Mouse (Mus musculus) WW6 (cell line): Measurements from ENCODE around the gene Trim24.

Experiments
- DNase-seq: peaks from one replicate; pipeline ENCODE4 v3.0.0-alpha.2; 2013; ENCODE audit warnings: low read depth, low spot score

Gene Trim24

DNA sequence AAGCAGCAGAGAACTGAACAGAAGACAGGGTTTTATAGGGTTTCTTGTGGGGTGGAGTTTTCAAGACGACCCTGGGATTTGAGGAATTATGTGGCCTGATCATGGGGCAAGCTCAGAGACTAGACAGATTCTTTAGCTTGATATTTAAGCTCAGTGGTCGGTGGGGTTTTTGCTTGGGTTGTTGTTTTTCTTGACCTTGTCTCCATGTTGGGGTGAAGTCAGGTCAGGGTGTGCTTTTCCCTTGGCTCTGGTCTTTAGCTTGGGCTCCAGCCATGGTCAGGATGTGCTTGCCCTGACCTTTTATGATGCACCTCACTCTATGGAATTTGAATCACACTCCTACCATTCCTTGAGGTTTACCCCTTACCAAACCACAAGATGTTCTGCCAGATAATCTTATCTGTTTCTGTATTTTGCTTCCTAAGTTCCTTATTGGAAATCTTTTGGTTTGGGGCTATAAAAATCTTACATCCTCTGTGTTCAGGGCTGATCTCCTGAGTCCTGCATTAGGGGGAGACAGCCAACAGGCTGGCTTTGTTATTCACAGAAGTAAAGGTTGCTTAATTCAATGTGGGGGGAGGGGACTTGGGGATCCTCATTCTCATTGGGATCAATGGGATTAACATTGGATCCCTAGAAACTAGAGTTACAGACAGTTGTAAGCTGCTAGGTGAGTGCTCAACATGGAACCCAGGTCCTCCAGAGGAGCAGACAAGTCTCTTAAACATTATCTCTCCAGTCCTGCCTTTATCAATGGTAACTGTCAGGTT, 6.5 kb upstream of the Trim24 start:
- no peak for DNase-seq

DNA sequence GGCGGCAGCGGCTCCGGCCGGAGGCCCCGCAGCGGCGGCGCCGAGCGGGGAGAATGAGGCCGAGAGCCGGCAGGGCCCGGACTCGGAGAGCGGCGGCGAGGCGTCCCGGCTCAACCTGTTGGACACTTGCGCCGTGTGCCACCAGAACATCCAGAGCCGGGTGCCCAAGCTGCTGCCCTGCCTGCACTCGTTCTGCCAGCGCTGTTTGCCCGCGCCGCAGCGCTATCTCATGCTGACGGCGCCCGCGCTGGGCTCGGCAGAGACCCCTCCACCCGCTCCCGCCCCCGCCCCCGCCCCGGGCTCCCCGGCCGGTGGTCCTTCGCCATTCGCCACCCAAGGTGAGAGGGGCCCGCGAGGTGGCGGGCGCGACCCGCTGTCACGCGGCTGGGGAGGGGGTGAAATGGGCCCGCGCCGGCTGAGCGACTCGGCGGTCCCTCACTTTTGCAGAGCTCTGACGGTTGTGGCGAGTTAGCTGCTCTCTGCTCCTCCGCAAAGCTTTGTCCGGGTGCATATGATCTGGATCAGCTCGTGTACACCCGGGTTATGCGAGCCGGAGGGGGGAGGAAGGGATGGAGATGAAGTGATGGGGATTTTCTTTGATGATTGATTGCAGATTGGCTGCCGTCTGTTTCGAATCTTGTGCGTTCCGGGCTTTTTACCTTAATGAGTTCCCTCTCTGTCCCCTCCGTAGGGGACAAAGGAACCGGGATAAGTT, 683 bp downstream of the Trim24 start:
- no peak for DNase-seq

DNA sequence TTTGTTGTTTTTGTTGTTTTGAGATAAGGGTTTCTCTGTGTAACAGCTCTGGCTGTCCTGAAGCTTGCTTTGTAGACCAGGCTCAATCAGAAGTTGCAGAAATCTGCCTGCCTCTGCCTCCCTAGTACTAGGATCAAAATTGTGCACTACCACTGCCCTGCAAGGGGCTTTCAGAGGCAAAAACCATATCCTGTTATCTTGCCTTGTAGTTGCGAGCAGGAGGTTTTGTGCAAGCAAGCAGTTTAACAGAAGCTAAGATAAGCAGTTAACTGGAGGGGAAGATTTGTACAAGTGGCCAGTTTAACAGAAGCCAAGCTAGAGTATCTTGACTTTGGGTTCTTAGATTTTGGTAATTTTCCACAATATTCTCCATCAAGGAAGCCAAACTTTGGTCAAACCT, 2.2 kb downstream of the Trim24 start:
- DNase-seq: no peak

DNA sequence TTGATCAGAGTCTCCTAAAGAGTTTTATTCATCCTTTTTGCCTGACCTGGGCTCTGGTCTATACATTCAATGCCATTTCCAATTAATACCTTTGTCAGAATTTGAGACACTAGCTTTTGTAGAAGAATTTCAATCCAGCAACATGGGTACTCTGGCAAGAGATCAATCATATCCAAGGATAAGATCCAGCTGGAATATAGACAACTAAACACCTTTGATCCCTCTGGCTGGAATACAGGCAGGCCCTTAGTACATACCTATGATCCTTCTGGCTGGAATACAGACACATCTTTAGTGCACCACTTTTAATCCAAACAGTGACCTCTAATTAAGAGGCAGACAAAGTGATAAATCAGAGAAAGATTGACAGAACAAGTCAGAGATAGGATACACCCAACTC, 3.1 kb downstream of the Trim24 start:
- no peak for DNase-seq

DNA sequence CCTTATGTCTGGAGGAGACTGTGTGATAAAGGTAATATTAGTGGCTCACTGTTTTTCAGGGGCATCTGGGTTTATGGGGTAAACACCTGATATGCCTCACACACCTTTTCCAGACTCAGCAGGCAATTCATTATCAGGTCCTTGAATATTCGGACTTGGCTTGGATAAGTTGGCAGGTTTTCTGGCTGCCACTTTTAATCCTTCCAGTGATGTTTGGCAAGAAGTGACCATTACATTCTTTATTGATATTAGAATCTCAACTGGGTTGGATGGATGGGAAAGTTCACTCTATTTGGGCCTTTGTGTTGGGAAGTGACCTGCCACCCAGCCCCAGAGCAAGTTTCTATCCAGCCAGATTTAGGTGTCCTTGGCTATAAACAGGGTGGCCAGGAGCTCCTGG, 7.6 kb downstream of the Trim24 start:
- no peak for DNase-seq

DNA sequence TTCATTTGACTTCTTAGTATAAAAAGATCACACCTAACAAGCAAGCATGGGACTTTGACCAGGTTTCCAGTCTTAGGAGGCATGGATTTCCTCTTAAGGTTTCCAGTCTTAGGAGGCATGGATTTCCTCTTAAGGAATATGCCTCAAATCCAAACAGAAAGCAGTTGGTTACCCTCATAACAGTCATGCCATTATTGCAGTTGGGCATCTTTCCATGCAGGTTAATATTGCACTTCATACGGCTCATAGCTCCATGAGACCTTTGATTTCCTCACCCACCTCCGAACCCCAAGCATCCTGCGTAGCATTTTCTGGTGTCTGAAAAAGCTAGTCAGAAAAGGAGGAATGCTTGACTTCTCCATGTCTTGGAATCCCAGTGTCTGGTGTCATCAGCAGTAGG, 10.0 kb downstream of the Trim24 start:
- no peak for DNase-seq

DNA sequence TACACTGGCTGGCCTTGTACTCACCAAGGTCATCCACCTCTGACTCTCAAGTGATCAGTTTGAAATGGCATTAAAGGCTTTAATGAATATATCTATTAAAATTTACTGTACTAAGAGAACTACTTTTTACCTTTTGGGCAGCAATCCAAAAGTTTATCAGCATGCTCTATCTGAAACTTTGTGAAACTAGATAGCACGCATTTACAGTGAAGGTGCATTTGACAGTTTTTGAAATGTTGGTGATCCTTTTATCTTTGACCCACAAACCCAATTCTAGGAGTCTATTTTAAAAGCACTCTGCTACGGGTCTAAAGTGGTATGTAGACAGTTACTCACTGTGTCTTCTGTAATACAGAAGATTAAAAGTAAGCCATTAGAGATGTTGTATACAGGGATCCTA, 23.0 kb downstream of the Trim24 start:
- no peak for DNase-seq

DNA sequence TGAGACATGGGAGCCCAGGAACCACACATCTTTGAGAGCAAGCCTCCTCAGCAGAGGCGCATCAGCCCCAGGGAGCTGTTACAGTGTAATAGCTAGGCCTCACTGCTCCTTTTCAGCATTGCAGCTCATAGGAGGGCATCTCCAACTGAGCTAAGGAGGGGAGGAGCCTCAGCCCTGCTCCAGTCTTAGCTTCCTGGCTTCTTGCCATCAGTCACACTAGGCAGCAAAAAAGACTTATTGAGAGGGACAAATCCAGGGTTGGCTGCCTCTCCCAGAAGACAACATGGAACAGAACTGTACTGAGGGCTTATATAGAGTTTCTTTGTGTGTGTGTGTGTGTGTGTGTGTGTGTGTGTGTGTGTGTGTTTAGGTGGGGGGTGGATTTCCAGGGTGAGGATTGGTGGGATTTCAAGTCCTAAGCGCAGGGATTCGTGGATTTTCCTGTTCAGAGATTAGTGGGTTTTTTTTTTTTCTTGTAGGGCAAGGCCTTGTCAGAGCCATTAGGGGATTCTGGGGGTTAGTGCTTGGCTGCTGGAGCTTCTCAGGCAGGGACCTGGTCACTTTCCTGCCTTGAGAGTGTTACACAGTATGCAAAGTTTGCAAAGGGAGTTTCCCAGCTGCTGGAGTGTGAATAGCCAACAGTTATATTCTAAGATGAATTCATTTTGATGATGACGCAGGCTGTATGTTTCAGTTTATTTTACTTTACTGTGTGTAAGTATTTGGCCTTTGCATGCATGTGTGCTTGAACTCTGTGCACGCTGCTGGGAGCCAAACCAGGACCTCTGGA, 25.2 kb downstream of the Trim24 start:
- DNase-seq: no peak

DNA sequence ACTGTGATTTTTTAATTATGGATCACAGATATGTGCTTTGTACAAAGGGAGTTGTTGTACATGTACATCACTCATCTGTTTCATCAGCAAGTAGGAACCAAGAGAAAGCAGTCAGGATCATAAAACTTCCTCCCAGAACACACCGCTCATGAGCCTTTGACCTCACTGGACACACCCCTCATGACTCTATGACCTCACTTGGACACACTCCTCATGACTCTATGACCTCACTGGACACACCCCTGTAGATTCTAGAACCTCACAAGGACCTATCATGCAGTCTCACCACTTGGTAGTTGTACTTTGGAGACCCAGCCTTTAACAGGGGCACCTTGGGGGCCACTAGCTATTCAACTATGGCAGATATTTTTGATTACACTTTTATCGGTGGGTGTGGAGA, 29.6 kb downstream of the Trim24 start:
- no peak for DNase-seq

DNA sequence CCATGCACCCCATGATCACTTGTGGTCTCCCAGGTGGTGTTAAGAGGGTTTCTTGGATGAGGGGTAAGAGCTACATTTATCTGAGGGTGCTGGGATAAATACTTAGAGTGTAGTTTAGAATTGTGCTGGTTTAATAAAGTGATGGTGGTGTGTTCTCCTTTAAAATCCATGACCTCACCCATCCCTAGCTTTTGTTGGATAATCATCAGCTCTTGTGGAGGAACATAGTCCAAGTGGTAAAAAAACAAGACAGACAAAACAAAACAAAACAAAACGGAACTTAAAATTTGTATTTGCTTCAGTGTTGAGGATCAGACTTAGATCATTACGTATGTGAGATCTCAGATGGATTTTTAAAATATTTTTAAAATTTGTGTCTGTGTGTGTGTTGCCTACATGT, 31.2 kb downstream of the Trim24 start:
- DNase-seq: no peak

DNA sequence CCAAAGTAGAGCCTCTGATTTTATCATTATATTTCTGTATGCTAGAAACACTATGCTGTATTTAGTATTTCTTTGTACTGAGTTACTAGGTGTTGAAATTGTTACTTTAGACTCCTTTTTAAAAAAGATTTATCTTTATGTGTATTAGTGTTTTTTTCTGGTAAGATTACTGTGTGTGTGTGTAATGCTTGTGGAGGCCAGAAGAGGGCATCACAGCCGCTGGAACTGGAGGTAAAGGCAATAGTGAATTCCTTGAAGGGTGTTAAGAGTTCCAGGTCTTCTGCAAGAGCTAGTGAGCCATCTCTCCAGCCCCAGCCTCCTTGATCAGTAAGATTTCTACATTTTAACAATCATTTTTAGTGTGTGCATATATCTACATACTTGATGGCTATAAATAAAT, 33.2 kb downstream of the Trim24 start:
- no peak for DNase-seq

DNA sequence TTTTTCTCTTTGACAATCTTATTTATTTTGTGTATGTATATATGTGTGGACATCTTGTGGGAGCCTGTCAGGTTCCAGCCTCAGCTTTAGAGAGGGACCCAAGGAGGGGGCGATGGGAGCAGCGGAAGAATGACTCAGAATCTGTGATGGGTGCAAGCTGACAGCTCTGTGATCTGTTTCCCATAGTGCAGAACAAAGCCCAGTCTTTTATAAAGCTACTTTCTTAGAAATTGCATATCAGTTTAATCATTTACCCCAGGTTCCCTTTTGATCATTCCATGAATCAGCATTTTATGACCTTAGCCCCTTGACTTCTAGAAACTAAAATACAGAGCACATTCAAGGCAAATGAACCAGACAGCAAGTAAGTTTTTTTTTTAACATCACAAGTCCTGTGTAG, 42.9 kb downstream of the Trim24 start:
- no peak for DNase-seq

DNA sequence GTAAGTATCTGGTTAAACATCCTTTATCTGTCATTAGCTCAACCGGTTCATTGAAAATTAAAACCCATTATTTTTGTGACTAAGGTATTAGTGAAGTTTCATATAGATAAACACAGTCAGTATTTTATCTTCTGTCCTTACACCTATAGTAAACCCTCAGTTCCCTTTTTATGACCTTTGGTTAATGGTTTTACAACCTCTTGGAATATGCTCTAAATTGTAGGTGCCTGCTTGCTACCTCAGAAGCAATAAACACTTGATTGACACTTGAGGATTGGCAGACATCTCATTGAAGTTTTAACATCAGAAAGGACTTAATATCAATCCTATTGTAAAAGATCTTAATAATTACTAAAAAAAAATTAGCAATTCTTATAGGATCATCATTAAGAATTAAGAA, 54.5 kb downstream of the Trim24 start:
- DNase-seq: no peak

DNA sequence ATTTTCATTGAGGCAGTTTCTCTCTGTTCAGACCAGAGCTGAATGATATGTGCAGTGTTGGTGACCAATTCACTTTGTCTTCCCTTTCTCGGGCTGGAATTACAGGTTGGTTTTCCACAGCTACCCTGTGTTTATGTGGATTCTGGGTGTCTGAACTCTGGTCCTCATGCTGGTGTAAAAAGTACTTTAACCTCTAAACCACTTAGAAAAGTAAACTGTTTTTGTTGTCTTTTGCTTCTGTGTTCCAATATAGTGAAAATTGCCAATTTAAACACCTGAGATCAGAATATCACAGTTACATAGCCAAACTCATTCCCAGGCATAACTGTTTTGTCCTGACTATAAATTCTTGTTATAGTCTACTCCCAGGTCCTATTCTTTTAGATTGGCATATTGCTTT, 56.1 kb downstream of the Trim24 start:
- DNase-seq: no peak

DNA sequence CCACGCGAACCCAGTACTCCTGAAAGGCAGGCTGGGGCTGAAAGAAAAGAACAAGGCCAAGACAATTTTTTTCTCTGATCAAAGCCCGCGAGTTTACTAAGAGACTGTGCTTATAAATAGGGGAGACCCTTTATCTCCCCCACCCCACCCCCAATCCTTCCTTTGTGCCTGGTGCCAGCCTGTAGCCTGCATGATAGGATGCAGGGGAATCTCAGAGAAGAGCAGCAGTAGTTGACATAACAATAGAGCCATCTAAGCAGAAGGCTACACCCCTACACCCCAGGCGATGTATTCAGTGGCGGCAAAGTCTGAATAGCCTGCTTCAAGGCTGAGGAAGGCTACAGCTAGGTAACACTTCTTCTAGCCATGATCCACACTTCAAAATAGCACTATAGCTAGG, 65.9 kb downstream of the Trim24 start:
- peak; percentile 40 for DNase-seq

DNA sequence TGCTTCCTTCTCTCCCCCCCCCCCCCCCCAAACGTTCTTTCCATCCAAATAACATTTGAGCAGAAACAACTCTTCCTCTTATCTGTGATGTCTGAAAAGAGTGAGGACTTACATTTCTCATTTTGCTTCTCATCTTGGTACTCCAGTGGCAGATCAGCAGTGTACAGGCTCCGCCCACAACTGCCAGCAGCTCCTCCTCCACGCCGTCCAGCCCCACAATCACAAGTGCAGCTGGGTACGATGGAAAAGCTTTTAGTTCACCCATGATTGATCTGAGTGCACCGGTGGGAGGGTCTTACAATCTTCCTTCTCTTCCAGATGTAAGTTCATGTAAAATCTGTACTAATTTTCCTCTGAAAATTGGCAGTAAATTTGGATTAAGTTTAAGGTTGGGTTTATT, 80.7 kb downstream of the Trim24 start:
- DNase-seq: no peak

DNA sequence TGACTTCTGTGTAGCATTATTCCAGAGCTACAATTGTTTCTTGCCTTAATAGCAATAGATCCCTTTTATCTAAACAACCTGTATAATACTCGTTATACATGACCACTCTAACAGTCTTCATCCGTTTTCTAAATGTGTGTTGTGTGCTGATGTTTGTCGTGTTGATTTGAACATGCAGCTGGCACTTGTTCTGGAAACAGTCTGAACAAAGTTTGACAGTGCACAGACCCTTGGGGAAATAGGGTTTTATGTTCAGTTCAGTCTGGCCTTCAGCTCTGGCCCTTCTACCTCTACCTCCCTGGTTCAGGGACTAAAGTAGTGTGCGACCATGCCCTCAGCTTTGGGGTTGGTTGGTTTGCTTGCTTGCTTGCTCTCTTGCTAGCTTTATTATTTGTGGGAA, 96.8 kb downstream of the Trim24 start:
- no peak for DNase-seq

DNA sequence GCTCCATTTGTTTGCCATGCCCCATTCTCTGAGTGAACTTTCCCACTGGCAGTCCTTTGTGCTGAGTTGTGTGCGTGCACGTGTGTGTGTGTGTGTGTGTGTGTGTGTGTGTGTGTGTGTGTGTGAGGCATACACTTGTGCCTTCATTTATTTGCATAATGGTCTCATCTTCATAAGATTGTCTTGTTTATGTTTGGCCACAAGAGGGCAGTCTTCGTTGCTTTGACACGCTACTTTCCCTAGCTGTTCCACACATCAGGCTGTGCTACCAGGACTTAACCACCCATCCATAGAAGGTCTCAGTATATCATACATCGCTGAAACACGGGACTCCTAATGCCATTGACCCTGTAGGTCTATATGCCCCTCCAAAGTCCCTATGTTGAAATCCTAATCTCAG, 136.8 kb downstream of the Trim24 start:
- DNase-seq: peak; percentile 55

DNA sequence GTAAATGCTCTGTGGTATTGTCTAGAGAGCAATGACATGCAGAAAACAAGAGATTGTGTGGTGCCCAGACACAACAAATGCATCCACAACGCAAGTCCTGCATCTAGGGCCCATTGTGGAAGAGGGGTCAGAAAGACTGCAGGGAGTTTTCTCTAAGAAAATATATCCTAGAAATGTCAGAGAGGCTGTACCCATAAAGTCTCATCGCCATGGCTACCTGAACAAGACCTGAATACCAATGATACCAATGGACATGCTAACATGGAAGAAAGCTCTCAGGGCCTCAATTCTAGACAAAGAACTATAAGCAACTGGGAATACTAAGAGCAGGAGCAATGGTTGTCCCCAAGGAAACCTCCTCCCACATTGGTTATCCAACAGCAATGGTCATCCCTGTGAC, 142.2 kb downstream of the Trim24 start:
- DNase-seq: no peak
